Mouse (Mus musculus) liver, embryonic 13.5 days (tissue): ENCODE measurements around the gene Strap. TPM values are rescaled to one million over a fixed set of nuclear protein-coding genes. Genes with fewer than 3 reads are reported as not detected.

Experiments
- ATAC-seq: fragments of 200-750 bp; cut with Nextera tagmentation; 2 replicates; pipeline ENCODE4 v1.8.0; 2017; ENCODE audit warnings: low read depth, mild to moderate bottlenecking, moderate number of reproducible peaks, moderate library complexity
- DNase-seq: peaks from one replicate; pipeline ENCODE4 v3.0.0; 2022
- H3K27ac ChIP-seq: fragments of 300-500 bp; sonication (generic); 2 replicates; pipeline ENCODE4 v1.5.1; 2015; ENCODE audit warnings: moderate library complexity, mild to moderate bottlenecking, inconsistent platforms
- H3K27me3 ChIP-seq: fragments of 300-500 bp; sonication (generic); 2 replicates; pipeline ENCODE4 v1.6.1; 2015; ENCODE audit warnings: mild to moderate bottlenecking, inconsistent platforms
- H3K36me3 ChIP-seq: fragments of 300-500 bp; sonication (generic); 2 replicates; pipeline ENCODE4 v1.6.1; 2015; ENCODE audit warnings: mild to moderate bottlenecking, inconsistent platforms
- H3K4me1 ChIP-seq: fragments of 300-500 bp; sonication (generic); replicated peaks from 2 replicates; pipeline ENCODE4 v1.6.1; 2015; ENCODE audit warnings: inconsistent platforms
- H3K4me2 ChIP-seq: fragments of 300-500 bp; sonication (generic); 2 replicates; pipeline ENCODE4 v1.6.1; 2015; ENCODE audit warnings: inconsistent platforms, mild to moderate bottlenecking, moderate library complexity
- H3K4me3 ChIP-seq: fragments of 300-500 bp; sonication (generic); replicated peaks from 2 replicates; pipeline ENCODE4 v1.5.1; 2015; ENCODE audit warnings: mild to moderate bottlenecking, inconsistent platforms
- H3K9ac ChIP-seq: fragments of 300-500 bp; sonication (generic); 2 replicates; pipeline ENCODE4 v1.6.1; 2015; ENCODE audit warnings: mild to moderate bottlenecking, inconsistent platforms
- H3K9me3 ChIP-seq: fragments of 300-500 bp; sonication (generic); replicated peaks from 2 replicates; pipeline ENCODE4 v1.6.1; 2016; ENCODE audit warnings: inconsistent platforms
- WGBS: fragments of 180-500 bp; shearing (Covaris S2); methylation state at CpG from one replicate; pipeline ENCODE4 v1.1.7; 2015; ENCODE audit not compliant: insufficient replicate concordance; 5-methylcytosine and 5-hydroxymethylcytosine counted together
- polyA plus RNA-seq: library from polyadenylated mRNA; unstranded; fragments of >200 nt; fragmentation: Nextera tagmentation; extraction: Ambion mirVana; gene quantifications from 2 replicates; pipeline ENCODE4 v1.2.1, GENCODE M21; 2015

Gene Strap
- polyA plus RNA-seq, 1 experiment from 2014 or later: 109 TPM

- DNase-seq: no peak
- Histone ChIP-seq H3K4me2 (no peak overlapping the region), H3K4me3 (no peak overlapping the region), H3K9ac (no peak overlapping the region), H3K9me3 (no peaks in the 10 kb centered on the region), H3K4me1 (peaks cover 12% of the 10 kb centered on the region), H3K27ac (no peak overlapping the region), H3K27me3 (no peaks in the 10 kb centered on the region), H3K36me3 (no peaks in the 10 kb centered on the region)
- WGBS: 61% methylated on average over 8 of the region's 8 CpGs
- no peak; the same call in 1 of the 2 replicates for ATAC-seq
Measured at GRCm38 (mm10) chr6:137759681-137760080, 24.8 kb downstream of the Strap start.

DNA sequence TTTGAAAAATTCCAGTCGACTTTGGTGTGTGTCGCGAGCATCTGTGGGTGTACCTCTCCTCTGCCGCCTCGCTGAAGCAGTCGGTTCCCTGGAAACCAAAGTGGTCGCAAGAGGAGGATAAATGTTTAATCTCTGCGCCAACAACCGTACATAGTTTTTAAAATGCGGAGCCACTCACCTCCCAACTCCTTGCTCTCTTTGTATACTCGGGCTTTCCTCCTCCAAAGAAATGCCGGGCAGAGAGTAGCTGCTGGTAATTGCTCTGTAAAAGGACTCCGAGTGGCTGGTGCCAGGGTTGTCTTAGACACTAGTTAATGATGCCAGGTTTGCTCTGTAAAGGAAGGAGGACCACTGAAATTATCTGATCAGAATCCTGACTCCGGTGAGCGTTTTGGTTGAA lies 26.1 kb downstream of the Strap start:
- DNase-seq: no peak
- no peak overlapping the region for H3K4me3 ChIP-seq

GRCm38 (mm10) chr6:137764572-137765210 lies 29.8 kb downstream of the Strap start:
- H3K36me3 ChIP-seq: no peaks in the 10 kb centered on the region
- H3K9ac ChIP-seq: no peak overlapping the region
- no peaks in the 10 kb centered on the region for H3K4me1 ChIP-seq
- DNase-seq (no peak), ATAC-seq (no peak)
- H3K27ac ChIP-seq: no peak overlapping the region
- 60% methylated on average over 3 of the region's 3 CpGs for WGBS
- H3K4me3 ChIP-seq: no peak overlapping the region
- no peaks in the 10 kb centered on the region for H3K27me3 ChIP-seq
- no peak overlapping the region for H3K4me2 ChIP-seq
- H3K9me3 ChIP-seq: no peaks in the 10 kb centered on the region

More for the DNA sequence above, 26.1 kb downstream of the Strap start:
- Histone ChIP-seq H3K4me1 (peaks cover 4% of the 10 kb centered on the region; the same call in 1 of the 2 replicates), H3K36me3 (no peaks in the 10 kb centered on the region), H3K4me2 (no peak overlapping the region), H3K27me3 (no peaks in the 10 kb centered on the region), H3K9ac (no peak overlapping the region), H3K27ac (no peak overlapping the region), H3K9me3 (no peaks in the 10 kb centered on the region)
- 85% methylated on average over 15 of the region's 15 CpGs for WGBS
- no peak for ATAC-seq

- no peaks in the 10 kb centered on the region for H3K4me1 ChIP-seq
- no peaks in the 10 kb centered on the region for H3K36me3 ChIP-seq
- H3K27me3 ChIP-seq: no peaks in the 10 kb centered on the region
- H3K4me3 ChIP-seq: no peak overlapping the region
- H3K4me2 ChIP-seq: no peak overlapping the region
- DNase-seq: no peak
- no peak for ATAC-seq
- no peak overlapping the region for H3K27ac ChIP-seq
- H3K9me3 ChIP-seq: no peaks in the 10 kb centered on the region
- no peak overlapping the region for H3K9ac ChIP-seq
Measured at GRCm38 (mm10) chr6:137766177-137766576, 31.3 kb downstream of the Strap start.

DNA sequence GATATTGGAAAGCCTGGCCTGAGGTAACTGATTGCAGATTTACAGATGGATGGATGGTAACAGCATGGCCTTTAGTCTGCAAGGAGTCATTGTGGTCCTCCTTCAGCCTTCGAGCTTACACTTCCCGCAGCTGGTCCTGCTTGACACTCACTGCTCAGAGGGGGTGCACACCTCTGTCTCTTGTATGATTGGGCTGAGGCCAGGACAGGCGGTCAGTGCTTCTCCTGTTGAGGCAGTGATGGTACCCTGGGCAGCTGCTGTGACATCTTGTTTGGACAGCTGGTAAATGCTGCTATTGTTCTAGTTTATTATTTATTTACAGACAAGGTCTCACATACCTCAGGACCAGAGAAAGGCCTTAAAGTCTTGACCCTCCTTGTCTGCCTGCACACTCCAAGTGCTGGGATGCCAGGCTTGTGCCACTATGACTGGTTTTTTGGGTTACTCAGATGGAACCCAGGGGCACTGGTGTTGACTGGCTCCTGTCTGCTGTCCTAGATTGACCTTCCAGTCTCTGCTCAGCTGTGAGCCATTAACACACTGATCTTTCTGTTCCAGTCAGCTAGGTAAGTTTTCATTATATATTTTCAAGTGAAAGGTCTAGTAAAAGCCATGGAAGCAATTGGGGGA lies 36.9 kb downstream of the Strap start:
- no peaks in the 10 kb centered on the region for H3K4me1 ChIP-seq
- no peak overlapping the region for H3K4me2 ChIP-seq
- WGBS: 71% methylated on average over 3 of the region's 3 CpGs
- no peaks in the 10 kb centered on the region for H3K9me3 ChIP-seq
- H3K9ac ChIP-seq: no peak overlapping the region
- ATAC-seq (no peak), DNase-seq (no peak)
- H3K4me3 ChIP-seq: no peak overlapping the region
- no peaks in the 10 kb centered on the region for H3K36me3 ChIP-seq
- H3K27me3 ChIP-seq: no peaks in the 10 kb centered on the region
- no peak overlapping the region for H3K27ac ChIP-seq

- Histone ChIP-seq H3K9me3 (no peaks in the 10 kb centered on the region), H3K4me3 (no peak overlapping the region), H3K36me3 (no peaks in the 10 kb centered on the region), H3K9ac (no peak overlapping the region), H3K4me1 (no peaks in the 10 kb centered on the region), H3K4me2 (no peak overlapping the region), H3K27ac (no peak overlapping the region), H3K27me3 (no peaks in the 10 kb centered on the region)
- WGBS: 81% methylated on average over 8 of the region's 8 CpGs
- no peak for DNase-seq
- ATAC-seq: no peak
Measured at GRCm38 (mm10) chr6:137772918-137773636, 38.2 kb downstream of the Strap start.

GRCm38 (mm10) chr6:137773637-137774028 lies 38.8 kb downstream of the Strap start:
- ATAC-seq (no peak), DNase-seq (no peak)
- Histone ChIP-seq H3K27me3 (no peaks in the 10 kb centered on the region), H3K4me2 (no peak overlapping the region), H3K9ac (no peak overlapping the region), H3K4me3 (no peak overlapping the region), H3K27ac (no peak overlapping the region), H3K4me1 (no peaks in the 10 kb centered on the region), H3K36me3 (no peaks in the 10 kb centered on the region), H3K9me3 (no peaks in the 10 kb centered on the region)
- WGBS: 79% methylated on average over 6 of the region's 6 CpGs

- H3K27ac ChIP-seq: no peak overlapping the region
- DNase-seq (no peak), ATAC-seq (no peak)
- no peaks in the 10 kb centered on the region for H3K36me3 ChIP-seq
- H3K4me2 ChIP-seq: no peak overlapping the region
- 87% methylated on average over 13 of the region's 13 CpGs for WGBS
- H3K9ac ChIP-seq: no peak overlapping the region
- H3K9me3 ChIP-seq: no peaks in the 10 kb centered on the region
- no peak overlapping the region for H3K4me3 ChIP-seq
- no peaks in the 10 kb centered on the region for H3K4me1 ChIP-seq
- no peaks in the 10 kb centered on the region for H3K27me3 ChIP-seq
Measured at GRCm38 (mm10) chr6:137774166-137774565, 39.3 kb downstream of the Strap start.

GRCm38 (mm10) chr6:137775159-137775558 lies 40.3 kb downstream of the Strap start:
- H3K9me3 ChIP-seq: no peaks in the 10 kb centered on the region
- peaks cover 5% of the 10 kb centered on the region; the same call in 1 of the 2 replicates for H3K36me3 ChIP-seq
- ATAC-seq: no peak
- no peak overlapping the region for H3K4me2 ChIP-seq
- DNase-seq: no peak
- no peaks in the 10 kb centered on the region for H3K4me1 ChIP-seq
- no peak overlapping the region for H3K9ac ChIP-seq
- H3K4me3 ChIP-seq: no peak overlapping the region
- WGBS: 76% methylated on average over 8 of the region's 8 CpGs
- H3K27me3 ChIP-seq: no peaks in the 10 kb centered on the region
- H3K27ac ChIP-seq: no peak overlapping the region

GRCm38 (mm10) chr6:137776981-137777380 lies 42.1 kb downstream of the Strap start:
- 70% methylated on average over 8 of the region's 8 CpGs for WGBS

DNA sequence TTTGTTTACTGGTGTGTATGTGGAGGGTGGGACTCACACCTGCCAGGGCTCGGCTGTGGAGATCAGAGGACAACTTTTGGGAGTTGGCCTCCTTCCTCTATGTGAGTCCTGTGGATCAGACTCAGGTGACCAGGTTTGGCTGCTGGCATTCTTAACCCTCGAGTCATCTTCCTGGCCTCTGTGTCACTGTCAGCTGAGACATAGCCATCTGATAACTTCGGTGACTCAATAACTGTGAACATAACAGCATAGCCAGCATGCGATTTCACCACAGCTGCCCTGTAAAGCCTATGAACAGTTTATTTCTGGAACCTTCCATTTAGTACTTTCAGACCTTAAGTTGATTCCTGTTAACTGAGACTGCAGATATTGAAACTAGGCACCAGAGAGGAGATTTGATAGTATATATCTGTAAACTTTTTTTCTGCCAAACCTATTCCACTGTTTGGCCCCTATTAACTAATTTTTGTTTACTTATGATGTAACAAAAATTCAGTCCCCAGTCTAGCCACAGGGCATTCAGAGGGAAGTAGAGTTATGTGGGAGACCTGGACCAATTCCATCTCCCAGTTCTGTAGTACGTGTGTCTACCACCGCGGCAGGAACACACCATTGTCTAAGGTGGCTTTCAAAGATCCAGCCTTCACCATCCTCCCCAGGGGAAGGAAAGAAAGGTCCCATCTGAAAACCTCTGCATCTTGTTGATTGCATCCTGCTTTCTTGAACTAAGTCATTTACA lies 49.2 kb downstream of the Strap start:
- no peak overlapping the region for H3K9ac ChIP-seq
- H3K4me1 ChIP-seq: no peaks in the 10 kb centered on the region
- no peak overlapping the region for H3K27ac ChIP-seq
- no peak overlapping the region for H3K4me2 ChIP-seq
- H3K9me3 ChIP-seq: no peaks in the 10 kb centered on the region
- no peak for DNase-seq
- 68% methylated on average over 7 of the region's 7 CpGs for WGBS
- no peak overlapping the region for H3K4me3 ChIP-seq
- peaks cover 25% of the 10 kb centered on the region for H3K36me3 ChIP-seq
- ATAC-seq: no peak
- no peaks in the 10 kb centered on the region for H3K27me3 ChIP-seq

More at GRCm38 (mm10) chr6:137776981-137777380, 42.1 kb downstream of the Strap start:
- H3K36me3 ChIP-seq: peaks cover 13% of the 10 kb centered on the region; the same call in 1 of the 2 replicates
- H3K4me2 ChIP-seq: no peak overlapping the region
- ATAC-seq (no peak), DNase-seq (no peak)
- H3K9ac ChIP-seq: no peak overlapping the region
- no peaks in the 10 kb centered on the region for H3K4me1 ChIP-seq
- no peaks in the 10 kb centered on the region for H3K27me3 ChIP-seq
- no peak overlapping the region for H3K27ac ChIP-seq
- H3K9me3 ChIP-seq: no peaks in the 10 kb centered on the region
- no peak overlapping the region for H3K4me3 ChIP-seq
